Mouse (Mus musculus): ENCODE measurements around the gene 4930544D05Rik.

The 4930544D05Rik gene

DNA sequence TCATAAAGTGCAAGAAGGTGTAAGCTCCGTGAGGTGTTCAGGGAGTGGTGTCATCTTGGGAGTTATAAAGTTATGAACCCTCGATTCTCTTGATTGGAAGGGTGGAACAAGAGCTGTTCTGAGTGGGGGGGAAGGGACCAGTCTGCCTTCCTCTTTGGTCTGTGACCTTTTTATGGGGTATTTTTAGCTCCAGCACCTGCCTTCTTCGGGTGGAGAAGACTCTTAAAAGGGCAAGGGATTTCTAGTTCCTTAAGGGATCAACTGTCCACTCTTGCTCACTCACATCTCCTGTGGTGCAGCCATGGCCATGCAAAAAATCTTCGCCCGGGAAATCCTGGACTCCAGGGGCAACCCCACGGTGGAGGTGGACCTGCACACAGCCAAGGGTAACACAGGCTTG, 41.9 kb downstream of the 4930544D05Rik start:
- peaks cover 32% of the 10 kb centered on the region for H3K36me3 ChIP-seq (ENCODE audit: insufficient read depth, low read length)
- TF ChIP-seq CTCF (conservative IDR thresholded peaks at IDR 0.05; ENCODE audit: low read length): no peak
- no peak for TF ChIP-seq POU5F1 (IDR thresholded peaks at IDR 0.05; ENCODE audit: borderline replicate concordance, low read length)
- TF ChIP-seq NANOG (IDR thresholded peaks at IDR 0.05; ENCODE audit: borderline replicate concordance, low read length): no peak
- peaks cover 62% of the 10 kb centered on the region for H3K4me1 ChIP-seq (replicated peaks; ENCODE audit: low read depth, low read length)

DNA sequence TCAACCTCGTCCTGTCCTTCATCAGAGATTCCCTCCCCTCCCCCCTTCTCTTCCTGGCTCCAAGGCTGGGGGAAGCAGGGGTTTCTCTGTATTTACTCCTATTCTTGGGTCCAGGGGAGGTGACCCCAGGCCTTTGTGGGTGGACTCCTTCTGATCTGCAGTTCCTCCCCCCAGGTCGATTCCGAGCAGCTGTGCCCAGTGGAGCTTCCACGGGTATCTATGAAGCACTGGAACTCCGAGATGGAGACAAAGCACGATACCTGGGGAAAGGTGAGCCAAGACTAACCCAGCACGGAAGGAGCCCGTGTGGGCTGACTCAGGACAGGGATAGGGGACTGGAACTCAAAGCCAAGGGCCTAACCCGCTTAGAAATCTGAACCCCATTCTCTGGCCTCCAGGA, 42.3 kb downstream of the 4930544D05Rik start:
- Histone ChIP-seq H3K36me3 (ENCODE audit: insufficient read depth, low read length) (peaks cover 32% of the 10 kb centered on the region), H3K4me3 (replicated peaks; ENCODE audit: low read length) (peak overlapping the region; percentile 26), H3K27me3 (ENCODE audit: insufficient read depth, low read length) (peaks cover 5% of the 10 kb centered on the region; the same call in 1 of the 2 replicates), H3K4me1 (replicated peaks; ENCODE audit: low read depth, low read length) (peaks cover 62% of the 10 kb centered on the region), H3K9me3 (ENCODE audit: low read length) (peaks cover 8% of the 10 kb centered on the region)
- TF ChIP-seq CTCF (conservative IDR thresholded peaks at IDR 0.05; ENCODE audit: low read length): no peak
- TF ChIP-seq POU5F1 (IDR thresholded peaks at IDR 0.05; ENCODE audit: borderline replicate concordance, low read length): no peak
- TF ChIP-seq NANOG (IDR thresholded peaks at IDR 0.05; ENCODE audit: borderline replicate concordance, low read length): no peak

More for the DNA sequence above, 41.9 kb downstream of the 4930544D05Rik start:
- Histone ChIP-seq H3K27me3 (ENCODE audit: insufficient read depth, low read length) (peaks cover 5% of the 10 kb centered on the region; the same call in 1 of the 2 replicates), H3K9me3 (ENCODE audit: low read length) (peaks cover 12% of the 10 kb centered on the region), H3K4me3 (replicated peaks; ENCODE audit: low read length) (peak overlapping the region; percentile 26)

DNA sequence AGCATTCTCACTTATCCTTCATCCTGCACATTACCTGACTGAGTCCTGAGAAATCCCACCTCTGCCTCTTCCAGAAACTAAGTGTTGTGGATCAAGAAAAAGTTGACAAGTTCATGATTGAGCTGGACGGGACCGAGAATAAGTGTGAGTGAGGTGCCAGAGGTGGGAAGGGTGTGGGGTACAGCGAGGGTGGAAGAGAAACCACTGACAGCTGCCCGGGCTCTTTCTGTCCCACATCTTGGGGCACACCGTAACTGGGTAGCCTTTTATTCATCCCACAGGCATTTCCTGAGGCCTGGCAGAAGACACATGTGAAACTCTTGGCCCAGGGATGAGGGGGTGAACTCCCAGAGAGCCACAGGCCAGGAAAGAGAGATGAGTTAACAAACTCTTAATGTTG, 42.9 kb downstream of the 4930544D05Rik start:
- no peak for TF ChIP-seq CTCF (conservative IDR thresholded peaks at IDR 0.05; ENCODE audit: low read length)
- TF ChIP-seq POU5F1 (IDR thresholded peaks at IDR 0.05; ENCODE audit: borderline replicate concordance, low read length): no peak
- Histone ChIP-seq H3K4me3 (replicated peaks; ENCODE audit: low read length) (0 out of 2 replicates have a peak overlapping the region, but pooled peaks have one; percentile 32), H3K9me3 (ENCODE audit: low read length) (peaks cover 3% of the 10 kb centered on the region)

DNA sequence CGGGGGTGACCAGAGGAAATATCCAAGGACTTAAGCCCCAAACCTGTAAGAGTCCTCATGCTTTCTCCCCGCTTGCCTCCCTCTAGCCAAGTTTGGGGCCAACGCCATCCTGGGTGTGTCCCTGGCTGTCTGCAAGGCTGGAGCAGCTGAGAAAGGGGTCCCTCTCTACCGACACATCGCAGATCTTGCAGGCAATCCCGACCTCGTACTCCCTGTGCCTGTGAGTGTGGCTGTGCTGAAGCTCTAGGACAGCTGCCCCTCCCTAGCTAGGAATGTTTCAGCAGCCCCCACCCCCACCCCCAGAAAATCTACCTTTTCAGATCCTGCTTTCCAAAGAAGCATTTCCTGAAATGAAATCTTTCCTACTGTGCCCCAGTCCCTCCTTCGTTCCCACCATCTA, 43.3 kb downstream of the 4930544D05Rik start:
- no peaks in the 10 kb centered on the region for H3K9me3 ChIP-seq (ENCODE audit: low read length)
- 0 out of 2 replicates have a peak overlapping the region, but pooled peaks have one; percentile 32 for H3K4me3 ChIP-seq (replicated peaks; ENCODE audit: low read length)
- H3K36me3 ChIP-seq (ENCODE audit: insufficient read depth, low read length): peaks cover 34% of the 10 kb centered on the region
- TF ChIP-seq NANOG (IDR thresholded peaks at IDR 0.05; ENCODE audit: borderline replicate concordance, low read length) (no peak), POU5F1 (IDR thresholded peaks at IDR 0.05; ENCODE audit: borderline replicate concordance, low read length) (no peak), CTCF (conservative IDR thresholded peaks at IDR 0.05; ENCODE audit: low read length) (no peak)
- H3K4me1 ChIP-seq (replicated peaks; ENCODE audit: low read depth, low read length): peaks cover 63% of the 10 kb centered on the region
- peaks cover 5% of the 10 kb centered on the region; the same call in 1 of the 2 replicates for H3K27me3 ChIP-seq (ENCODE audit: insufficient read depth, low read length)

More for the DNA sequence above, 42.9 kb downstream of the 4930544D05Rik start:
- Histone ChIP-seq H3K36me3 (ENCODE audit: insufficient read depth, low read length) (peaks cover 32% of the 10 kb centered on the region), H3K27me3 (ENCODE audit: insufficient read depth, low read length) (peaks cover 5% of the 10 kb centered on the region; the same call in 1 of the 2 replicates), H3K4me1 (replicated peaks; ENCODE audit: low read depth, low read length) (peaks cover 63% of the 10 kb centered on the region)

DNA sequence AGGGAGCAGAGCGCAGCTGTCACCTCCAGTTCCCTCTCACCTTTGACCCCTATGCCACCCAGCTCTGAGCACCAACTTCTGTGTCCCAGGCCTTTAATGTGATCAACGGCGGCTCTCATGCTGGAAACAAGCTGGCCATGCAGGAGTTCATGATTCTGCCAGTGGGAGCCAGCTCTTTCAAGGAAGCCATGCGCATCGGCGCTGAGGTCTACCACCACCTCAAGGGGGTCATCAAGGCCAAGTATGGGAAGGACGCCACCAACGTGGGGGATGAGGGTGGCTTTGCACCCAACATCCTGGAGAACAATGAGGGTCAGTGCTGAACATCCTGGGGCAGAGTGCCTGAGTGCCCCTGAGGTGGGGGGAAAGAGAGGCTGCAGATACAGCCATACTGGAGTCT, 44.9 kb downstream of the 4930544D05Rik start:
- Histone ChIP-seq H3K4me1 (replicated peaks; ENCODE audit: low read depth, low read length) (peaks cover 69% of the 10 kb centered on the region), H3K4me3 (replicated peaks; ENCODE audit: low read length) (no peak overlapping the region), H3K9me3 (ENCODE audit: low read length) (peaks cover 5% of the 10 kb centered on the region; the same call in 1 of the 2 replicates), H3K36me3 (ENCODE audit: insufficient read depth, low read length) (peaks cover 50% of the 10 kb centered on the region), H3K27me3 (ENCODE audit: insufficient read depth, low read length) (peaks cover 5% of the 10 kb centered on the region; the same call in 1 of the 2 replicates)
- TF ChIP-seq NANOG (IDR thresholded peaks at IDR 0.05; ENCODE audit: borderline replicate concordance, low read length) (no peak), CTCF (conservative IDR thresholded peaks at IDR 0.05; ENCODE audit: low read length) (no peak), POU5F1 (IDR thresholded peaks at IDR 0.05; ENCODE audit: borderline replicate concordance, low read length) (no peak)

DNA sequence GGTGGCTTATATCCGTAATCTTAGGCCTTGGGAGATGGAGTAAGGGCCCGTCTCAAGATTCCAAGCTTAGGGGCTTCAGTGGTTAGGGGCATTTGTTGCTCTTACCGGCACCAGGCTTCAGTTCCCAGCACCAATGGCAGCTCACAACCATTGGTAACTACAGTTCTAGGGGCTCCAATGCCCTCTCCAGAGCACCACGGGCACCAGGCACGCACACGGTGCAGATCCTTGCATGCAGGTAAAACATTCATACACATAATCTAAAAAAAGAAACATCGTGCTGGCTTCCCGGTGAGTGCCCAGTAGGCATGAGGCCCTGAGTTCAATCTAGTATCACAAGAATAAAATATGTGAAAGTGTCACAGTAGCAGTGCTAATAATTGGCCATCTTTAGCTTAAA, 47.5 kb downstream of the 4930544D05Rik start:
- TF ChIP-seq POU5F1 (IDR thresholded peaks at IDR 0.05; ENCODE audit: borderline replicate concordance, low read length): no peak
- TF ChIP-seq NANOG (IDR thresholded peaks at IDR 0.05; ENCODE audit: borderline replicate concordance, low read length): no peak
- no peak for TF ChIP-seq CTCF (conservative IDR thresholded peaks at IDR 0.05; ENCODE audit: low read length)
- H3K36me3 ChIP-seq (ENCODE audit: insufficient read depth, low read length): peaks cover 72% of the 10 kb centered on the region

DNA sequence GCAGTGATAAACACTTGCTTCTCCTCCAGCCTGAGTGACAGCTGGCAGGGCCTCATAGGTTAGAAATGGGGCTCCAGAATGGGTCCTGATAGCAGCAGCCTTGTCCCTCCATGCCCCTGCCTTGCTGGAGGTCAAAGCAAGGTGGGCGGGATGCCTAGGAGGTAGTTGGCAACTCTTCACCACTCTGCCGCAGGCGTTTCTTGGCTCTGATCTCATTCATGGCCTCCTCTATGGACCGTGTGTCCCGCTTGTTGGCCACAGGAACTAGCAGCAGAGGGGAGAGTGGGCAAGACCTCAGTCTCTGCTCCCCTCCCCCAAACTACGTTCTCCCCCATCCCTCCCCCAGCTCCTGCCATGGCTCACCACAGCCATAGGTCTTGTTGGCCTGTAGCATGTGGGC, 48.3 kb downstream of the 4930544D05Rik start:
- Histone ChIP-seq H3K4me1 (replicated peaks; ENCODE audit: low read depth, low read length) (peaks cover 62% of the 10 kb centered on the region), H3K4me3 (replicated peaks; ENCODE audit: low read length) (no peak overlapping the region), H3K9me3 (ENCODE audit: low read length) (peaks cover 5% of the 10 kb centered on the region; the same call in 1 of the 2 replicates), H3K27me3 (ENCODE audit: insufficient read depth, low read length) (no peaks in the 10 kb centered on the region), H3K36me3 (ENCODE audit: insufficient read depth, low read length) (peaks cover 72% of the 10 kb centered on the region)
- TF ChIP-seq CTCF (conservative IDR thresholded peaks at IDR 0.05; ENCODE audit: low read length) (no peak), POU5F1 (IDR thresholded peaks at IDR 0.05; ENCODE audit: borderline replicate concordance, low read length) (no peak), NANOG (IDR thresholded peaks at IDR 0.05; ENCODE audit: borderline replicate concordance, low read length) (no peak)

More for the DNA sequence above, 47.5 kb downstream of the 4930544D05Rik start:
- Histone ChIP-seq H3K9me3 (ENCODE audit: low read length) (peaks cover 5% of the 10 kb centered on the region; the same call in 1 of the 2 replicates), H3K27me3 (ENCODE audit: insufficient read depth, low read length) (no peaks in the 10 kb centered on the region), H3K4me1 (replicated peaks; ENCODE audit: low read depth, low read length) (peaks cover 69% of the 10 kb centered on the region), H3K4me3 (replicated peaks; ENCODE audit: low read length) (no peak overlapping the region)

DNA sequence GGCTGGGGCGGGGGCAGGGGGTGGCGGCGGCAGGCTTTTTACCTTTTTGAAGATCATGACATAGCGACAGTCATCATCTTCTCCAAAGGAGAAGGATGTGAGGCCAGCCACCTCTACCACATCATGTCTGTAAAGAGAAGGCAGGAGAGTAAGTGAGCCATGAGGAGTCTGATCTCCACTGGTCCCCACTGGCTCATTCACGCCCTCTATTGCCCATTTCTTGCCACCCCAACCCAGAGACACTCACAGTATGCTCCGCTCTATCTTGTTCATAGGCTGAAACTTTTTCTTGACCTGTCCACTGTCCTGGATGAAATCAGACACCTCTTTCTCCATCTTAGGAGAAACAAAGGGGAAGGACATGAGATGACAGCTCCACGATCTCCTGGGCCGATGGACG, 49.1 kb downstream of the 4930544D05Rik start:
- no peaks in the 10 kb centered on the region for H3K27me3 ChIP-seq (ENCODE audit: insufficient read depth, low read length)
- H3K9me3 ChIP-seq (ENCODE audit: low read length): peaks cover 5% of the 10 kb centered on the region; the same call in 1 of the 2 replicates
- no peak overlapping the region for H3K4me3 ChIP-seq (replicated peaks; ENCODE audit: low read length)
- H3K4me1 ChIP-seq (replicated peaks; ENCODE audit: low read depth, low read length): peaks cover 54% of the 10 kb centered on the region
- peaks cover 72% of the 10 kb centered on the region for H3K36me3 ChIP-seq (ENCODE audit: insufficient read depth, low read length)
- no peak for TF ChIP-seq NANOG (IDR thresholded peaks at IDR 0.05; ENCODE audit: borderline replicate concordance, low read length)
- TF ChIP-seq CTCF (conservative IDR thresholded peaks at IDR 0.05; ENCODE audit: low read length): no peak
- TF ChIP-seq POU5F1 (IDR thresholded peaks at IDR 0.05; ENCODE audit: borderline replicate concordance, low read length): no peak

Measured in E14TG2a.4 (cell line).